Mouse (Mus musculus): ENCODE data around the gene 4930452B06Rik.

The 4930452B06Rik gene

DNA sequence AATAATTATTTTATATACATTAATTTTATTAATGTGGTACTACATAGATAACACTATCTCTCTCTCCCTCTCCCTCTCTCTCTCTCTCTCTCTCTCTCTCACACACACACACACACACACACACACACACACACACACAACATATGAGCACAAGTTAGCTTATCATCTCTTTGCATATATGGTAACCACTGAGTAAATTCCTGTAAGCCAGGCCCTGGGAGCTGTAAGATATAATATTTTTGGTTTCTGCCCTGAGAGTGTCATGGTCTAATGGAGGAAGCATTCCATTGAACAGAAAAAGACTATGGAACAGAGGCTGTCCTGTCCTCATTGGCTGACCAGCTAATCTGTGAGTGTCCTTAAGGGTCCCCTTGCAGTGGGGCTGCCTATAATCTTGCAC, 216.7 kb downstream of the 4930452B06Rik start:
- no peak for DNase-seq

DNA sequence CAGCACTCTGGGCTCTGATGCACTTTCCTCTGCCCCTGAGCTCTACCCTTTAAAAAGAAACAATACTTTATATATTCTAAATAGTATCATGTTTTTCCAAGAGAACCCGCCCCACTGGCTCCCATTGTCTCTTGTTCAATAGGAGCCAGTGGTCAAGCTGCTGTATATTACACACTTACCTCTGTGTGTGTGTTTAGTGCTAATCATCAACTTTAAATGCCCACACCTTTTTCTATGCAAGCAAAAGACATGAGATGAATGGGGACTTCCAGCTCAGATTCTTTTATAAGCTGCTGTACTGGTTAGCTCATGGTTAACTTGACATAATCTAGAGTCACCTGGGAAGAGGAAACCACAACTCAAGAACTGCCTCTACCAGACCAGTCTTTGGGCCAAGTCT, 218.7 kb downstream of the 4930452B06Rik start:
- DNase-seq = no peak

DNA sequence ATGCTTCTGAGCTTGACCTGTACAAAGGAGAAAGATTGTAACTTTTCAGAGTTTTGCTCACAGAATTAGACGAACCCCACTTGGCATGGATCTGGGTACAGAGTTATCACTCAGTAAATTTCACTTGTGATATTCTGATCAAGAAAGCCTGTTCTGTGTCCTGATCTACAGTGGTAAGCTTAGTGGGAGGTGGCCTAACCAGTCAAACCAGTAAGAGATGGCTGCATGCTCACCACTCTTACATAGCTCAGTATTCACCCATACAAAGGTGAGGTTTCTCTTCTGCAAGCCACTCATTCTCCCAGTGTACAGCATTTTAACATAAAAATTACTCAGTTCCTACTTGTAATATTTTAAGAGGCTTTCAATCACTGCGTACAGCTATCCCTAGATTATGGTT, 221.7 kb downstream of the 4930452B06Rik start:
- DNase-seq = no peak

DNA sequence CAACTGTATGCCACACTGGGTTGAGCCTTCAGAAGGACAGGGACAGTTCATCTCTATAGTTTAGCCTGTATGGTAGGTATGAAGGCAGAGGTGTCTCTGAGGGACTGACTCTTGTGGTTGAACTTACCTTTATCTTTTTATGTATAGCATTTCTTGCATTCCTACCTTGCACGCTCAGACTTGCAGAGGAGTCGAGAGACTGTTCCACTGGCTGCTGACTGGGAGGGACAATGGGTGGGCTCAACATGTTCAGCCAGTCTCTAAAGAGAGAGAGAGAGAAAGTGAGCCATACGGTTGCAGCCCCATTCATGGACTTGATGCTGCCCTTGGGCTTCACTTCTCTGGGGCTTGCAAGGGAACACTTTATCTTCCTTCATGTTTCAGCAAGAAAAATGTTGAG, 223.3 kb downstream of the 4930452B06Rik start:
- DNase-seq = no peak

DNA sequence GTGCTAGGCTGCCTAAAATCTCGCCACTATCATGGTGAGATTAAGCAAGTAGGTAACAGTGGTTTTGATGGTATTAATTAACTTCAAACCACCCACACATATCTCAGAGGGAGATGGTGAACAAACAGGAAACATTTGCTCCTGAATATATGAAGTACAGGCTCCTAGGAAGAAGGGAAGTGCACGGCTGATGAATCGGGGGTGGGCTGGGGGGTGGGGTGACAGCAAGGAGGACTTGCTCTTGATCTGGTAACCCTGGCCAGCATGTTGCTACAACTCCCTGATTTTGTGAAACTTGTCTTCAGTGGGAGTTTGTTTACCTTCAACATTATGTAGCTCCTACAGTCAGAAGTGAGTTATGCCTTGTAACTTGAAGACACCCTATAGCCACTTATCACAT, 224.4 kb downstream of the 4930452B06Rik start:
- DNase-seq = no peak

DNA sequence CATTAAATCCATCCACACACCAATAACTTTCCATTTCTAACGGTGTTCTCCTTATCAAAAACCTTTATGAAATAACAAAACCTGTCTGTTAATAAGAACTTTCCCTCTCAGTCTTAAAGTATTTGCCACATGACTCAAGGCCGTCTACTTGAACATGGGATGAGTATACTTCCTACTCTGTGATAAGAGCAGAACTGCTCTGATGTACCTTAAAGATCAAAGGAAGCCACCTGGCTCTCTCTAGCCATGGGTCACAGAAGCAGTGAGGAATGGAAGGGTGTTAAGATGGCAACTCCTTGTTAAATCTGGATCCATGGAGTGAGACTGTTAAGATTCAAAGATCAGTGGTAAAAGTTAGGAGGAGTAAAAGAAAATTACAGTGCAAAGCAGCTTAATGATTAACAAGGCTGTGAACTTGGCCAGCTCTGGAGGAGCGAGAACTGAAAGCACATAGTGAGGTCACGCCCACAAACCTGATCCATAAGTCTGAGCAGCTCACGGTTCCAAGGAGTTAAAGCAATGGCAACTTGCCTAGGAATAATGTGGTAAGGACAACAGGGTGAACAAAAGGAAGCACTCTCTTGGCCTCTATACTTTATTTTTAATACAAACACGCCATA, 235.3 kb downstream of the 4930452B06Rik start:
- no peak for DNase-seq

DNA sequence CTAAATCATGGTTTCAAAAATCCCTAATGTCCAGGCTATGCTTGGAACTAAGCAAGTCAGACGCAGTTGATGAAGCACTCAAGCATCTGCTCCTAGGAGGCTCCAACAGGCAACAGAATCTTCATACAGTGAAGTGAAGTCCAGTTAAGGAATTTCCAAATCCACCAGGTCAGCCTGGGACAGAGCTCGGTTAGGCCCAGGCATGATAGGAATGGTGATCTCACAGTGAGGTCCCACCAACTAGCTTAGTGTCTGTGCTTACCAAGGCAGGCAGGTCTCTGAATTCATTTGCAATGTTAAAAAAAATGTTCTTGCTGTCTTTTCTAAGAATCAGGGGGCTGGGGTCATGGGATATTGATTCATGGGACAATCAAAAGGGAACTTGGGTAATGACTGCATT, 236.3 kb downstream of the 4930452B06Rik start:
- DNase-seq = no peak

DNA sequence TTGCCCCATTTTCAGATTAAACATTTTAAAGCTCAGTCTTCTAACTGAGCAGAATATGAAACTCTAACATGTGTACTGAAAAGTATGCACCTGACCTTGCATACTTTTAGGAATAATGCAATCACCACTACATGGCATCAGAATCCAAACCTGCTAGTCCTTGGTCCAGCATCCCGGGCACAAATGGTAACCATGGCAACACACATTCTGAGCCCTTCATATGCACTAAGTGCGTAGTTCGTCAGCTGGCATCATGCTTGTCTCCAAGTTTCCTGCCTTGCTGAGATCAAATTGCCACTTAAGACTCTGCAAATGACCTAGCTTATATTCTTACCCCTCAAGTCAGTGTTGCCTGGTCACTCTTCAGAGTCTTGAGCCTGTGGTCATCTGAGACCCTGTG, 243.2 kb downstream of the 4930452B06Rik start:
- no peak for DNase-seq

DNA sequence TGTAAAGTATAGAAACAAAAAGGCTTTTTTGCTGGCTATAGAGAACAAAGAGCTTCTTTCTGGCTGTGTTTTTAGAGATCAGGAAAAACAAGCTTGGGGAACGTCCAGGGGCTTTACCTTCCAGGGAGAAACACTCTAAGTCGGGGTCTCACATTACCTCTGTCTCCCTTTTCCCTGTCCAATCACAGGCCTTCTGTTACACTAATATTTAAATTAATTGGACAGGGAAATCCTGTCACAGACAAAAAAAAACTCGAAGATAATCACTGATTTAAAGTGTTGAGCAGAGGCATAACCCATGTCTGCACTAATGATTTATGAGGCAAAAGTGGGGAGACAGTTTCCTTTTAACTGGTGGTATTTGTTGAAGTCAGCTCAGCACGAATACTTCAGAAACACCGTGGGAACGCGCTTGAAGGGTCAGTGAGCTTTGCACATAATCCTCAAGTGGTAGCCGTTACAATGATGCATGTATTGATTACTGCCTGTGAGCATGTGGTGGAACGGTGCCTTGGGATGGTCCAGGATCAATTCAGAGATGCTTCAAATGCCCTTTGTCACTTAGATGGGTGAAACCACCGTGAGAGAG, 244.7 kb downstream of the 4930452B06Rik start:
- no peak for DNase-seq

DNA sequence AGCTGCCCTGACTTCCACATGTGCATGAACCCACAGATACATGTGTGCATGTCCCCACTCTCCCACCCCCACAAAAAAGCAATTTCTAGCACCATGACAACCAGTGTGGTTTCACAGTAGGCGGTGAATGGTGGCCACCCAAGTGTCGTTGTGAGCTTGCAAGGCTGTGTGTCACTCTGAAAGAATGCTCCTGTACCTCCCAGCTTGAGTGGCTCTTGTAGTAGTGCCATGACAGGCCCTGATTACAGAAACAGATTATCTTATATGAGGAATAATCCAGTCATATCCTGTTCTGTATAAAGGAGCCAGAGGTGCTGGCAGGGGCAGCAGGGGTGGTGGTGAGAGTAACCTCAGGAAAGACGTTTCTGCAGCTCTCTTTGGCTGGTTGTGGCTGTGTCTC, 247.4 kb downstream of the 4930452B06Rik start:
- DNase-seq = no peak

DNA sequence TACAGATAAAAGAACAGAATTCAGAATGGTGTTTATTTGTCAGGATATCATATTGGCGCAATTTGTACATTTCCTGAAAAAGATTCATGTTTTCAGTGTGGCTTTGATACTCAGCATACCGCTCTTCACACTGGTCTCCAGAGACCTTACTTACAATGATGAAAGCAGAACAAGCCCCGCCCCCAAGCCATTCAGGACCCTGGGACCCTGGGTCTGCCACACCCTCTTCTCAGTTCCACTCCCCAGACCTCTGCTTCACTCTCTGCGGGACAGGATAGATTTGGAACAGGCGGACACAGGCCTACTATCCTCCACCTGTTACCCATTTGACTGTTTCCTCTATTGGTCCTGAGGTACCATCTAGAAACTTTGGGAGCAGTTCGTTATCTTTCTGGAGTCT, 260.1 kb downstream of the 4930452B06Rik start:
- DNase-seq = no peak

DNA sequence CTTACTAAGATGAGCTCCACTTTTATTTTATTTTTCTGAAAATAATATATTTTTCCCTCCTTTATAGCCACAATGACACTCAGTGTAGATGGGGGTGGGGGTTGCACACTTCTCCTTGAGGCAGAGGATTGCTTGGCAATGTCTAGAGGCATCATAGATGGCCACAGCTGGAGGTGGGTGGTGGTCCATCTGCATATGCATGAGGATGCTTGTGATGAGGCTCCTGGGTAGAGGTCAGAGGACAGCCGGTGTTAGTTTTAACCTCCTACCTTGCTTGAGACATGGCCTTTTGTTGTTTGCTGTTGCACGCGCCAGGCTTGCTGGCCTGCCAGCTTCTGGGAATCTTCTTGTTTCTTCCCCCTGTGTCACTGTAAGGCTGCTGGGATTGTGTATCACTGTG, 262.7 kb downstream of the 4930452B06Rik start:
- no peak for DNase-seq

DNA sequence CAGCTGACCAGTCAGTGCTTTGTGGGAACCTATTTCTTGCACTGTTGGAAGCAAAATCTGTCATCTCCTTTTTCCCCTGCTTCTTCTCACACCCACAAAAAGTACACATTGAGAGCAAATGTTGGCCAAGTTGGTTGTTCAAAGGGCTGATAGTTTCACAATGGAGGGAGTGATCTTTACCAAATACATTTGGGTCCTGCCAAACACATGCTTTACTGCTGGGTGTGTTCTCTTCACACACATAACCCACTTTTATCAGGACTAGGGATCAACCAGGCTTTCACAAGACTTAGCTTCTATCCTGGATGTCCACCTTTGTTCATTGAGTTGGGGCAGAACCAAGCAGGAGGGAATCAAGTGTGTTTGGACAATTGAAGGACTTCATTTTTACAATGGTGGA, 267.5 kb downstream of the 4930452B06Rik start:
- no peak for DNase-seq

DNA sequence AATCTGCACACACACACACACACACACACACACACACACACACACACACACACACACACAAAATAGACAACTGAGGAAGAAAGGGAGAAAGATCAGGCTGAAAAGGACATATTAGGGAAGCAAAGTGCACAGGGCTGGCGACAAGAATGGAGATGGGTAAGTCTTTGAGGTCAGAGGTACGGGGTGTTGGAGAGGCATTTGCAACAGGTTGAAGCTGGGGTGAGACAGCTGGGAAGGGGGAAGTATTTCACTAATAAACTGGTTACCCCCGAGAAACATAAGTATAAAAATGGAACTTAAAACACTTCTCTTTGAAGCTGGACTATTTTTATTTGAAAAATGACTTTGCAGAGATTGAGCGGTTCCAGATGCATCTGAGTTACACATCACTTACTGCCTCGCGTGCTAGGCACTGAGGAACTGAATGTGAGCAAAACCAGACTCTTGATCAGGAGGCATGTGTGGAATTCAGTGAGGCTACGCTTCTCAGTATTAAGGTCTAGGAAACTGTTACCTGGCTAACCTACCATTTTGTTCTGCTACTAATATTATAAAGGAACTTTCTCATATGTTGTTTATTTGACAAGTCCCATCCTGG, 270.3 kb downstream of the 4930452B06Rik start:
- no peak for DNase-seq

DNA sequence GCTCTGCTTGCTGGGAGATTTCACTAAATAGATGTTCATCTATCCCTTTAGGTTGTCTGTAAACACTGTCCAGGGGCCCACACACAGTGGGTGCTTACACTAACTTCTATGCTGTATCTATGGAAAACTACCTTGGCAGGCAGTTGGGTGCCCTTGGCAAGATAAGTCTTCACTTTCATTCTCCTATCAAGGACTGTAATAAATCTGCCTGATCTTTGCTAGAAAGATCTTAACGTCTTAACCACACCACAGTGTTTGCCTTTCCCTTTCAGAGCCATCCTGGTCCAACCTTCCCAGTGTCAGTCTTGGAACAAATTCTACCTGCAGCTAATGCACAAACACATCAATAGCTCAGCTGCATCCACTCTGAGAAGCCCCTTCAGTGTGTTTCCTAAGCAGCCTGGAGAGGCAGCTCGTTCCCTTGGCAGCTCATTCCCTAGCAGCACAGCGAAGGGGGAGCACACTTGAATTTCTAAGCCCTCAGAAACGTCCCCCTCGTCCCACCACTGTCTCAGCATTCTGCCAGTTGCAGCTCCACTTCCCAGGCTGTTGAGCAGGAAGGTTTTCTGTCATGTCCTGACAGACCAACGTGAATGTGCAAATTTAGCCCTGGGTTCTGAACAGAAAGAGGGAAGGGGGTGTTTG, 273.7 kb downstream of the 4930452B06Rik start:
- DNase-seq = no peak

Data from liver (tissue).